Mouse (Mus musculus): Measurements from ENCODE around the gene Olfr859. TPM values are rescaled to one million over a fixed set of nuclear protein-coding genes. Genes with fewer than 3 reads are reported as not detected.
"Not testable (repeated sequence)": the region's sequence is repeated elsewhere in the genome, so short reads cannot be mapped to it uniquely, and the experiment has no call there.

Gene Olfr859
- not detected in 2 replicates for polyA plus RNA-seq (2012)

DNA sequence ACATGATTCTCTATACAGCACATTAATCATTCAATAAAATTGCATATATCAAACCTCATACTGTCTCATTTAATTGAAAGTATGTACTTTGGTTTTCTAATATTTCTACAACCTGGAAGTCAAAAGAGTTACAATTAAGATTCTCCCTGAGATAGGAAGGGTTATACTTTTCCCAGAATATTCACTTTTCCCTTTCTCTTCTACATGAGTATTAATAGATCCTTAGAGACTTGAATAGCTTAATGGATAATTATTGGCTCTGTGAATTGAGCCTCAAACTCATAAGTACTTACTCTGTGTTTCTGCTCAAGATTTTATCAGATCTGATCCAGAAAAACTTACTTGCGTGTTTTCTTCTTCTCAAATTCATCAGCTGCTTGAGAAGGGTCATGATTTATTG is at the start of gene Olfr859:
Gene Olfr859, plus strand, starts transcription at position 301 of the 400 bp plus-strand sequence.
- TF ChIP-seq GATA1 (IDR thresholded peaks at IDR 0.05; ENCODE audit: low read length): not testable (repeated sequence)

DNA sequence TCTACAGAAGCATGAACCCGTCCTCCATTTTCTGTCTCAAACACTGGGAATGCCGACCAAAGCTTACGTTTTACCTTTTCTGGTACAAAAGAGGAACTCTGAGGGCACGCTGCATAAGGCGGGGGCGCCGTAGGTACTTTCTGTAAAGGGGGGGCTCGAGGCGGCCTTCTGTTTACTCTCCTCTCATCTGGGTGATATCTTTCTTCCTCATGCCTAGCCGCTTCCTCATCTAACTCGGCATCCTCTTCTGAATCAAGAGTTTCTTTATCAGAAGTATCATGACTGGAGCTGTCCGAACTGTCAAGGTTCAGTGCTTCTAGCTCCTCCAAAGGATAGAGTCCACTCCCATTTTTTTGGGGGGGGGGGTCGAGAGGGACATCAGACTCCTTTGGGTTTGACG is 35.6 kb upstream of the Olfr859 start:
- TF ChIP-seq GATA1 (IDR thresholded peaks at IDR 0.05; ENCODE audit: low read length): no peak

DNA sequence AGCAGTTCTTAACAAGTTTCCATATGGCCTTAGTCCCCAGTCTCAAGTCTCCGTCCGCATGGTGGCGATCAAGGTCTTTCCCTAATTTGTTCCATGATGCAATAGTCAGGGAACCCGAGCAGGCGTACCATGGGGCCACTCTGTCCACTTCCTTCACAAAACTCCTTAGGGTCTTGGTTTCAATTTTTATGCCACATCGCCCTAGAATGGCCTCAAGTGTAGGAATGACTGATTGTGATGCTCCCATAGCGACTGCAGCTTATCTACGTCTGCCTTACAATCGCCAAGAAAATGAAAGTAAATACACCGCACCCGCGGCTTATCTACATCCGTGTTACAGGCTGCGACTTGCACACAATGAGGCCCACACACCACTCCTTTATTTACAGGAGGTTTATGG is 35.0 kb upstream of the Olfr859 start:
- TF ChIP-seq GATA1 (IDR thresholded peaks at IDR 0.05; ENCODE audit: low read length): no peak

DNA sequence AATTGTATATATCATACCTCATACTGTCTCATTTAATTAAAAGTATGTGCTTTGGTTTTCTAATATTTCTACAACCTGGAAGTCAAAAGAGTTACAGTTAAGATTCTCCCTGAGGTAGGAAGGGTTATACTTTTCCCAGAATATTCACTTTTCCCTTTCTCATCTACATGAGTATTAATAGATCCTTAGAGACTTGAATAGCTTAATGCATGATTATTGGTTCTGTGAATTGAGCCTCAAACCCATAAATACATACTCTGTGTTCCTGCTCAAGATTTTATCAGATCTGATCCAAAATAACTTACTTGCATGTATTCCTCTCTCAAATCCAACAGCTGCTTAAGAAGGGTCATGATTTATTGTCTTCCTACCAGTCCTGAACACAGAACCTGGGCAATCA is 24.7 kb upstream of the Olfr859 start, which contains the start of gene Olfr58:
Gene Olfr58, plus strand, starts transcription at position 301 of the 400 bp plus-strand sequence.
- TF ChIP-seq GATA1 (IDR thresholded peaks at IDR 0.05; ENCODE audit: low read length): no peak

DNA sequence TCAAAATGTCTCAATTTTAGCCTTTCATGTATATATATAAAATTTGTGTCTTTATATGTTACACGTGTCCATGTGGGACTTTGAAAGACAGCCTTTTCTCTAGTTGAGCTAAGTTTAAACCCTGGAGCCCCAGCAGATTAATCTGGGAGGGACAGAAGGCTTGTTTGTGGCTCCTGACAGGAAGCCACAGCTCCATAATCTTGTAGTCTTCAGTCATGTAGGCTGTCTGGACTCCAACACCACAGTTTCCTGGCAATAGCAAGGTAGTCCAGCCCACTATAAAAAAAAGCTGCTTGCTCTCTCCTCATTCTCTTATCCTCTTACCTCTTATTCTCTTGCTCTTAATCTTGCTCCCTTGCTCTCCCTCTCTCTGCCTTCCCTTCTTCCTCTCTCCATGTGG is 1.7 kb upstream of the Olfr859 start:
- no peak for TF ChIP-seq GATA1 (IDR thresholded peaks at IDR 0.05; ENCODE audit: low read length)

DNA sequence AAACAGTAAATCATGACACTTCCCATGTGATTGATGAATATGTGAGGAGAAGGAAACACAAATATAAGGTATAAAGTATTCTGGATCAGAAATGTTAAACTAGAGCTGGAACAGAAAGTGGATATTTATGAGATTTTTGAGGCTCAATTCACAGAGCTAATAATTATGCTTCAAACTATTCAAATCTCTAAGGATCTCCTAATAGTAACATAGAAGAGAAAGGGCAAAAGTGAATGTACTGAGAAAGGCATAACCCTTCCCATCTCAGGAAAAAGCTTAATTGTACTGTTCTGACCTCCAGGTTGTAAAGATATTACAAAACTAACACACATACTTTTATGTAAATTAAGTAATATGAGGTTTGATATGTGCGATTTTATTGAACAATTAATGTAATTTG is 44.9 kb downstream of the Olfr859 start, which contains the start of gene Olfr860:
Gene Olfr860, minus strand, starts transcription at position 101 of the 400 bp plus-strand sequence.
- TF ChIP-seq GATA1 (IDR thresholded peaks at IDR 0.05; ENCODE audit: low read length): no peak

Other genes starting within 250 kb of the Olfr859 start
- gene Olfr854, start 237.5 kb upstream of the Olfr859 start, polyA plus RNA-seq (2012): not detected in 2 replicates
- gene Olfr855, start 222.3 kb upstream of the Olfr859 start, polyA plus RNA-seq (2012): not detected in 2 replicates
- gene Zfp317, start 182.8 kb upstream of the Olfr859 start, polyA plus RNA-seq (2012): 0.52 and 0.69 TPM in 2 replicates
- not detected in 2 replicates for gene Olfr857, start 95.5 kb upstream of the Olfr859 start, polyA plus RNA-seq (2012)
- not detected in 2 replicates for gene Olfr58, start 24.6 kb upstream of the Olfr859 start, polyA plus RNA-seq (2012)
- not detected in 2 replicates for gene Olfr860, start 44.8 kb downstream of the Olfr859 start, polyA plus RNA-seq (2012)
- not detected in 2 replicates for gene Olfr862, start 83.1 kb downstream of the Olfr859 start, polyA plus RNA-seq (2012)
- not detected in 2 replicates for gene Olfr77, start 112.0 kb downstream of the Olfr859 start, polyA plus RNA-seq (2012)
- gene Olfr866, start 223.1 kb downstream of the Olfr859 start, polyA plus RNA-seq (2012): not detected in 2 replicates